Mouse (Mus musculus): ENCODE results near the gene Myof. TPM values are rescaled to one million over a fixed set of nuclear protein-coding genes. Genes with fewer than 3 reads are reported as not detected.

The Myof gene
- polyA plus RNA-seq, 1 experiment, result 76.9 TPM

- H3K79me2 ChIP-seq (ENCODE audit: control insufficient read depth, insufficient read depth), result no peaks in the 10 kb centered on the region
- H3K27me3 ChIP-seq (ENCODE audit: control insufficient read depth, insufficient read depth, insufficient read length), result no peaks in the 10 kb centered on the region
- H3K4me2 ChIP-seq (ENCODE audit: low read depth), result no peak overlapping the region
- H3K4me3 ChIP-seq, result no peak overlapping the region
- peaks cover 37% of the 10 kb centered on the region for H3K36me3 ChIP-seq (ENCODE audit: control insufficient read depth, insufficient read depth)
- no peak overlapping the region for H3ac ChIP-seq (ENCODE audit: control insufficient read depth, insufficient read length)
- no peak for TF ChIP-seq MYOG (IDR thresholded peaks at IDR 0.05; ENCODE audit: control insufficient read depth in 1 of 3, insufficient read depth in 1 of 3, insufficient read length in 2 of 3, low read depth in 2 of 3)
- TF ChIP-seq USF1 (IDR thresholded peaks at IDR 0.05; ENCODE audit: low read depth), result no peak
- no peak for TF ChIP-seq POLR2A (IDR thresholded peaks at IDR 0.05; ENCODE audit: insufficient read length, low read depth)
- no peak for TF ChIP-seq REST (IDR thresholded peaks at IDR 0.05; ENCODE audit: insufficient read depth, insufficient read length)
- TF ChIP-seq CEBPB (IDR thresholded peaks at IDR 0.05; ENCODE audit: insufficient read depth, poor library complexity, severe bottlenecking), result no peak
- TF ChIP-seq POLR2AphosphoS2 (IDR thresholded peaks at IDR 0.05; ENCODE audit: insufficient read length, low read depth), result no peak
- TF ChIP-seq TCF12 (IDR thresholded peaks at IDR 0.05; ENCODE audit: insufficient read depth, poor library complexity, severe bottlenecking), result no peak
- no peak for TF ChIP-seq E2F4 (IDR thresholded peaks at IDR 0.05; ENCODE audit: insufficient read depth)
- TF ChIP-seq SRF (IDR thresholded peaks at IDR 0.05; ENCODE audit: control insufficient read depth, insufficient read length, low read depth), result no peak
- no peak for TF ChIP-seq MYOD1 (IDR thresholded peaks at IDR 0.05; ENCODE audit: control insufficient read depth in 1 of 3, insufficient read length in 2 of 3, low read depth in 2 of 3)
- TF ChIP-seq TCF3 (IDR thresholded peaks at IDR 0.05; ENCODE audit: insufficient read length, low read depth), result no peak
- TF ChIP-seq MAX (IDR thresholded peaks at IDR 0.05; ENCODE audit: low read depth), result no peak
These were observed 130.9 kb downstream of the Myof start for GRCm38 (mm10) chr19:37912501-37912900.

- Histone ChIP-seq H3K4me2 (ENCODE audit: low read depth) (peak overlapping the region; percentile 31), H3K4me3 (no peak overlapping the region), H3K36me3 (ENCODE audit: control insufficient read depth, insufficient read depth) (peaks cover 30% of the 10 kb centered on the region), H3K27me3 (ENCODE audit: control insufficient read depth, insufficient read depth, insufficient read length) (no peaks in the 10 kb centered on the region), H3ac (ENCODE audit: control insufficient read depth, insufficient read length) (no peak overlapping the region), H3K79me2 (ENCODE audit: control insufficient read depth, insufficient read depth) (no peaks in the 10 kb centered on the region)
- TF ChIP-seq MAX (IDR thresholded peaks at IDR 0.05; ENCODE audit: low read depth) (no peak), TCF3 (IDR thresholded peaks at IDR 0.05; ENCODE audit: insufficient read length, low read depth) (no peak), E2F4 (IDR thresholded peaks at IDR 0.05; ENCODE audit: insufficient read depth) (no peak), POLR2A (IDR thresholded peaks at IDR 0.05; ENCODE audit: insufficient read length, low read depth) (no peak), POLR2AphosphoS2 (IDR thresholded peaks at IDR 0.05; ENCODE audit: insufficient read length, low read depth) (no peak), MYOG (IDR thresholded peaks at IDR 0.05; ENCODE audit: control insufficient read depth in 1 of 3, insufficient read depth in 1 of 3, insufficient read length in 2 of 3, low read depth in 2 of 3) (peak in 1 of 3 experiments; percentile 11), CEBPB (IDR thresholded peaks at IDR 0.05; ENCODE audit: insufficient read depth, poor library complexity, severe bottlenecking) (no peak), USF1 (IDR thresholded peaks at IDR 0.05; ENCODE audit: low read depth) (no peak), REST (IDR thresholded peaks at IDR 0.05; ENCODE audit: insufficient read depth, insufficient read length) (no peak), SRF (IDR thresholded peaks at IDR 0.05; ENCODE audit: control insufficient read depth, insufficient read length, low read depth) (no peak), MYOD1 (IDR thresholded peaks at IDR 0.05; ENCODE audit: control insufficient read depth in 1 of 3, insufficient read length in 2 of 3, low read depth in 2 of 3) (peak in 2 of 3 experiments; percentile 40 to 82), TCF12 (IDR thresholded peaks at IDR 0.05; ENCODE audit: insufficient read depth, poor library complexity, severe bottlenecking) (peak; percentile 41)
These were observed 133.5 kb downstream of the Myof start for GRCm38 (mm10) chr19:37909830-37910261.

GRCm38 (mm10) chr19:37907451-37908320 lies 135.7 kb downstream of the Myof start:
- H3ac ChIP-seq (ENCODE audit: control insufficient read depth, insufficient read length), result no peak overlapping the region
- no peaks in the 10 kb centered on the region for H3K27me3 ChIP-seq (ENCODE audit: control insufficient read depth, insufficient read depth, insufficient read length)
- no peak overlapping the region for H3K4me3 ChIP-seq
- H3K4me2 ChIP-seq (ENCODE audit: low read depth), result peak overlapping the region; percentile 89
- TF ChIP-seq CEBPB (IDR thresholded peaks at IDR 0.05; ENCODE audit: insufficient read depth, poor library complexity, severe bottlenecking) (0 out of 2 replicates have a peak, but pooled peaks have one; percentile 4), MYOD1 (IDR thresholded peaks at IDR 0.05; ENCODE audit: control insufficient read depth in 1 of 3, insufficient read length in 2 of 3, low read depth in 2 of 3) (peak in 1 of 3 experiments; percentile 59), MAX (IDR thresholded peaks at IDR 0.05; ENCODE audit: low read depth) (no peak), SRF (IDR thresholded peaks at IDR 0.05; ENCODE audit: control insufficient read depth, insufficient read length, low read depth) (no peak)
- peaks cover 38% of the 10 kb centered on the region for H3K36me3 ChIP-seq (ENCODE audit: control insufficient read depth, insufficient read depth)
- H3K79me2 ChIP-seq (ENCODE audit: control insufficient read depth, insufficient read depth), result no peaks in the 10 kb centered on the region

GRCm38 (mm10) chr19:37906916-37907315 lies 136.5 kb downstream of the Myof start:
- Histone ChIP-seq H3K36me3 (ENCODE audit: control insufficient read depth, insufficient read depth) (peaks cover 42% of the 10 kb centered on the region), H3K27me3 (ENCODE audit: control insufficient read depth, insufficient read depth, insufficient read length) (no peaks in the 10 kb centered on the region), H3K4me3 (no peak overlapping the region), H3ac (ENCODE audit: control insufficient read depth, insufficient read length) (no peak overlapping the region), H3K79me2 (ENCODE audit: control insufficient read depth, insufficient read depth) (no peaks in the 10 kb centered on the region), H3K4me2 (ENCODE audit: low read depth) (peak overlapping the region; percentile 89)
- no peak for TF ChIP-seq SRF (IDR thresholded peaks at IDR 0.05; ENCODE audit: control insufficient read depth, insufficient read length, low read depth)
- TF ChIP-seq MAX (IDR thresholded peaks at IDR 0.05; ENCODE audit: low read depth), result no peak
- no peak for TF ChIP-seq POLR2A (IDR thresholded peaks at IDR 0.05; ENCODE audit: insufficient read length, low read depth)
- no peak for TF ChIP-seq E2F4 (IDR thresholded peaks at IDR 0.05; ENCODE audit: insufficient read depth)

GRCm38 (mm10) chr19:37896081-37896480 lies 147.3 kb downstream of the Myof start:
- H3K36me3 ChIP-seq (ENCODE audit: control insufficient read depth, insufficient read depth), result peaks cover 32% of the 10 kb centered on the region
- peak overlapping the region; percentile 56 for H3K4me2 ChIP-seq (ENCODE audit: low read depth)
- H3K79me2 ChIP-seq (ENCODE audit: control insufficient read depth, insufficient read depth), result no peaks in the 10 kb centered on the region
- no peak overlapping the region for H3ac ChIP-seq (ENCODE audit: control insufficient read depth, insufficient read length)
- H3K27me3 ChIP-seq (ENCODE audit: control insufficient read depth, insufficient read depth, insufficient read length), result no peaks in the 10 kb centered on the region
- TF ChIP-seq MAX (IDR thresholded peaks at IDR 0.05; ENCODE audit: low read depth) (no peak), E2F4 (IDR thresholded peaks at IDR 0.05; ENCODE audit: insufficient read depth) (no peak), SRF (IDR thresholded peaks at IDR 0.05; ENCODE audit: control insufficient read depth, insufficient read length, low read depth) (no peak), CEBPB (IDR thresholded peaks at IDR 0.05; ENCODE audit: insufficient read depth, poor library complexity, severe bottlenecking) (no peak), TCF12 (IDR thresholded peaks at IDR 0.05; ENCODE audit: insufficient read depth, poor library complexity, severe bottlenecking) (no peak), REST (IDR thresholded peaks at IDR 0.05; ENCODE audit: insufficient read depth, insufficient read length) (no peak), TCF3 (IDR thresholded peaks at IDR 0.05; ENCODE audit: insufficient read length, low read depth) (no peak), USF1 (IDR thresholded peaks at IDR 0.05; ENCODE audit: low read depth) (no peak), POLR2A (IDR thresholded peaks at IDR 0.05; ENCODE audit: insufficient read length, low read depth) (no peak), MYOG (IDR thresholded peaks at IDR 0.05; ENCODE audit: control insufficient read depth in 1 of 3, insufficient read depth in 1 of 3, insufficient read length in 2 of 3, low read depth in 2 of 3) (no peak), MYOD1 (IDR thresholded peaks at IDR 0.05; ENCODE audit: control insufficient read depth in 1 of 3, insufficient read length in 2 of 3, low read depth in 2 of 3) (no peak), POLR2AphosphoS2 (IDR thresholded peaks at IDR 0.05; ENCODE audit: insufficient read length, low read depth) (no peak)
- H3K4me3 ChIP-seq, result no peak overlapping the region
